Mouse (Mus musculus) layer of hippocampus, adult 9-10 months (tissue): ENCODE results near the gene Lrrfip2.
A peak's percentile ranks its signal among the peaks of the same experiment; 100 is the strongest.

Source experiments
- DNase-seq: peaks from one replicate; pipeline ENCODE4 v3.0.0; 2022; ENCODE audit warnings: low spot score

The Lrrfip2 gene

DNA sequence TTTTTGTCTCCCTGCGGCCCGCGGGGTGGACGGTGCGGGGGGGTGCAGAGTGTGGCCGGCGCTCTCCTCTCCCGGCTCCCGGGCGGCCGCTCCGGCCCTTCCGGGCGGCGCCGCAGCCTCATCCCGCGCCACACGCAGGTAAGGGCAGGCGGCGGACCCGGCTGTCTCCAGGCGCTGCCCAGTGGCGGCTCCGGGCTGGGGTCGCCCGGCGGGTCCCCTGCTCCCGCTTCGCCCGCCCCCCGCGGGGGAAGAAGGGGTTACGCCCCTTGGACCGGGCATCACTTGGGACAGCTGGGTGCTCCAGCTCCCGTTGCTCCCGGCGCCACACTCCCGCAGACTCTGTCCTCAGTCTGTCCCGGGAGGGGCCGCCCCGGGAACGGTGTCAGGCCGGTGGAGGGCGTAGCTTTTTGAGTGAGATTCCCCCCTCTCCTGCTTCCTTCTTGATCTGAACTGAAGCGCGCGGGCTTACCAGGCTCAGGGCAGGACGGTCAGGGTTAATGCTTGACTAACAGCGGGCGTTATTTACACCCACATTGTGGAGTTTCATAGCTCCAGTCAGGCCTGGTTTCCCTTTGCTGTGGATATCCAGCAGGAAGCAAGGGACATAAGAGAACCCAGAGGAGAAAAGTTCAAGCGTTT, 979 bp downstream of the Lrrfip2 start:
- DNase-seq = no peak

DNA sequence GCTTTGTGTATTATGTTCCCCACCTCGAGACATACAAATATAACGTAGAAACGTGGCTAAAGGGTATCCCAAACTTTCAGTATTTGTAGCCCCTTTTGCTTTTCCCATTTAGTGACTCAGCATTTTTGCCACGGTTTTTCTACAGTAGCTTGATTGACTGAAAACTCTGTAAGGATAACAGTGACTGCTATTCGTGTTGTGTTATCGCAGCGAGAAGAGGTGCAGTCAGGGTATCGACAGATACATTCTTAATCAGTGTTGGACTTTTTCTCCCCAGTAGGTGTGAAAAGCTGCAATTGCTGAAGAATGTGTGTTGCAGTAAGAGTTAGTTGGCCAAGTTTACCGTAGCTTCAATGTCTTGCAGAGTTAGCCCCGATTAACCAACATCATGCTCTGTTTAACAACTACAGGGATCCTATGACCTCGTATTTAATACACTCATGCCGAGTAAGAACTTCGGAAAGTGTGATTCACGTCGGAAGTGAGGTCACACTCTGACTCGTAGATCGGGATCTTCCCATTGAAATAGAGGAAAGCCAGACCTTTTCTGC, 1.6 kb downstream of the Lrrfip2 start:
- no peak for DNase-seq

DNA sequence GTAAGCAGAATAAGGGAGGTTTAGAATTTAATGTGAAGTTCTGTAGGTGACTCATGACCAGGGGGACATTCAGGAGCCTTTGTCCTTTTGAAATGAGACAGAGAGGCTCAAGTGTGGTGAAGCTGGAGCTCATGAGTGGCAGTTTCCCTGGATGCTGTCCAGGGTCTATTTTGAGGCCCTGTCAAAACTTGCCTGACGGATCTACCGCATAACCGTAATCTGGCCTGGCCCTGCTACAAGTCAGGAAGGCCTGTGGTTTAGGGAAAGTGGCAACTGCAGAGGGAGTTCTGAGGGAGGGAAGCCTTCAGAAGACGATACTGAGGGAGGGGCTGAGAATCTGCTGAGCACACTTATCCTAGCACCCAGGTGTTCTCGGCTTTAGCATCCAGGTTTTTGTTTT, 5.1 kb downstream of the Lrrfip2 start:
- DNase-seq = no peak

DNA sequence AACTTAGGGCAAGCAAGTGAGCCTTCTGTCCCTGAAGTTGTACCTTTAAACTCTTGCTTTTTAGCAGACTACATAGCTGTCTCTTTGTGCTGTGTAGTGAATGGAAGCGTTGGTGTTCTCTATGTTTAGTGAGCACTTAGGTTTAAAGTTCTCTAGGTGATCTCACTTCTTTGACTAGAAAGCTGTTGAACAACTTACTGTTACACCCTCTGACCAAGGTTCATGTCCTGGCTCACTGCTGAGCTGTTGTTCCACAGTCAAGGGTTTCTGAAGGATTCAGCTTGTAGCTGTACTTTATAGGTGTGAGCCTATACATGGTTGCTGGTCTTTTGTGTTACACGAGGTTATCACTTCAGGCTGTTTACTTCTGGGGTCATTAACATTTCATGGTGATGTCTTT, 5.9 kb downstream of the Lrrfip2 start:
- DNase-seq = no peak

DNA sequence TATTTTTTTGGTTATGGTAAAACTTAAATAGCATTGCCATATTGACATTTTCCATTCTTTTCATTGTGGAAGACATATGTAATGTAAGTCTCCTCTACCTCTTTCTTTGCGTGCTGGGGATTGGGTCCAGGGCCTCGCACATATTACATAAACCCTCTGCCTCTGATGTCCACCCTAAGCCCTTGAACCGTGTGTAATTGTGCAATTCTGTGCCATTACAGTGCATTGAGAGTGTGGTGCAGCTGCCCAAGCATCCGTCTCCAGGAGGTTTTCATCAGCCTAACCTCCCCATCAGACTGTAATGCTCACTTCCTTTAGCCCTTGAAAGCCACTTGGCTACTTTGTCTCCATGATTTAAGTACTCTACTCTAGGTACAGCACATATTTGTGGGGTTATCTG, 7.0 kb downstream of the Lrrfip2 start:
- no peak for DNase-seq

DNA sequence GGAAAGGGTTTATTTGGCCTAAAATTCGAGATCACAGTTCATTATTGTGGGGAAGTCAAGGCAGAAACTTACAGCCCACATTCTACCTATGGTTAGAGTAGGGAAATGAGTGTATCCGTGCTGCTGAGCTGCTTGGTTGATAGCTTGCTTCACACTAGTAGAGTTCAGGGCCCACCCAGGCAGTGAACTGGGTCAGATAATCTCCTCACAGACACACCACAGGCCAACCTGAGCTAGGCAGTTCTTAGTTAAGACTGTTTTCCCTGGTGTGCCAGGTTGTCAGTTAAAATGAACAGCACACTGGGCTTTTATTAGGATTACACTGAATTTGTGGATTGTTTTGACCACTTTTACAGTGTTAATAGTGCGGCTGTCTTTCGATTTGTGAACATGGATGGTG, 9.3 kb downstream of the Lrrfip2 start:
- no peak for DNase-seq

DNA sequence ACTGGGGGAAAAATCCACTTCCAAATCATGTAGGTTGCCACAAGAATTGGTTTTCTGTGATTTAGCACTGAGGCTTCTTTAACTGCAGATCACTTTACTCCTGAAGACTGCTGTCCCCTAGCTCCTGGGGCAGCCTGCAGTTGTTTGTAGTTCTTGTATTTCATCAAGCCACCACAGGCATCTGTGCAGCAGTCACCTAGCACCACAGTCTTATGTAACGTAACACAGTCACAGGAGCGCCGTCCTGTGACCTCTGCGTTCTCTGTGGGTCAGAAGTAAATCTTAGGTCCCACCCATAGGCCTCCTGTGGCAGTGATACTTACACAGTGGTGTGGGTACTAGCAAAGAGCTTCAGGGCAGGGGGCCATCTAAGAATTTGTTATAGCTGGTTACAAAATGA, 10.4 kb downstream of the Lrrfip2 start:
- DNase-seq = no peak

DNA sequence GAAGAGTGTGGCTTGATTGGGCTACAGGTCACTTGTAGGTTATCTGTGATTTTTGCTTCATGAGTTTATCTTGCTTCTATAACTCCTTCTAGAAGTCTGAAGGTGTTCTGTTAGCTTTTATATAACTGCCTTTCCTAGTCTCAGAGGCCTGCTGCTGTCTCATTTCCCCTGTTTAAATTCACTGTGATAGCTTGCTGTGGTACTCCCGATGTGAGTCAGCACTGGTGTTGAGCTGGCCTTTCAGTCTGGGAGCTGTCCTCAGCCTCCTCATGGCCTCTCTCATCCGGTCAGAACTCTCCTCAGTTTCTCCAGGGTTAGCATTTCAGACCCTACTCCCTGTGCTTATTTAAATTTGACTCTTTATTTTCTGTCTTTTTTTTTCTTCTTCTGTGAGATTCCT, 12.7 kb downstream of the Lrrfip2 start:
- DNase-seq = no peak

DNA sequence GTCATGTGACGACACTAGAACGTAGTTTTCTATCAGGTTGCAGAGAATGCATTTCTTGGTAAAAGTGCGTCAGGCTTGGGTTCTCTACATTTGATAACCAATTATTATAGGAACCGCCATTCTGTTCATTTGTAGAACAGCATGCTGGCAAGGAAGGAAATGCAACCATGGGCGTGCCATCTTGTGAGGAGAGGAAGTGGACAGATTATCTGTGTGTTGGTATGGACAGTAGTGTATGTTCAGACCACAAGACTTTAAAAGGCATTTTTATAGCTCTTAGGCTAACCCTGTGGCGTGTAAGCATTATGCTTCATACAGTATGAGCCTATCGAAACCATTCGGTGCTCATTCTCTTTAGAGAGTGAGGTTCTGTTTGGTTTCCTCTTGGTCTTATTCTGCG, 20.8 kb downstream of the Lrrfip2 start:
- DNase-seq = no peak

DNA sequence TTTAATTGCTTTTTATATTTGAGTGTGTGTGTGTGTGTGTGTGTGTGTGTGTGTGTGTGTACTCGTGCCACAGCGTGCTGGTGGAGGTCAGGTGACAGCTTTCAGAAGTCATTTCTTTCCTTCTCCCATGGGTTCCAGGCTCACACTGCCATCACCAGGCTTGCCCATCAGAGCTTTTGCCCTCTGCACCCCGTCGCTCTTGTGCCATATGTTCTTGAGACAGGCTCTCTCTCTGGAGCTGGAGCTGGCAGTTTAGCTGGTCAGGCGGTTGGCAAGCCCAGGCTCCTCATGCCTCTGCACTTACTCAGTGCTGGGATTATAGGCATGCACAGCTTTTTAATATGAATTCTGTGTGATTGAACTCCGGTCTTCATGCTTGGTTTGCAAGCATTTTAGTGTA, 25.3 kb downstream of the Lrrfip2 start:
- no peak for DNase-seq

DNA sequence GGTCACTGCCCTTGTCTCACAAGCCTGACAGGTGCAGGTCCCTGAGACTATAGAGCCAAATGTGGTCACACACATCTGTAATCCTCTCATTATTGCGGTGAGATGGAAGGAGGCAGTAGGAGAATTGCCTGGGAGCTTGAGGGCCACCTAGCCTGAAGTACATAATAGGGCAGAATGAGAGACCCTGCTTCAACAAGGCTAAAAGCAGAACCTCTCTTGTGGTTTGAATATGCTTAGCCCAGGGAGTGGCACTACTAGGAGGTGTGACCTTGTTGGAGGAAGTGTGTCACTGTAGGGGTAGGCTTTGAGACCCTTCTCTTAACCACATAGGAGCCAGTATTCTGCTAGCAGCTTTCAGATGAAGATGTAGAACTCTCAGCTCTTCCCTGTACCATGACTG, 26.0 kb downstream of the Lrrfip2 start:
- DNase-seq = no peak

DNA sequence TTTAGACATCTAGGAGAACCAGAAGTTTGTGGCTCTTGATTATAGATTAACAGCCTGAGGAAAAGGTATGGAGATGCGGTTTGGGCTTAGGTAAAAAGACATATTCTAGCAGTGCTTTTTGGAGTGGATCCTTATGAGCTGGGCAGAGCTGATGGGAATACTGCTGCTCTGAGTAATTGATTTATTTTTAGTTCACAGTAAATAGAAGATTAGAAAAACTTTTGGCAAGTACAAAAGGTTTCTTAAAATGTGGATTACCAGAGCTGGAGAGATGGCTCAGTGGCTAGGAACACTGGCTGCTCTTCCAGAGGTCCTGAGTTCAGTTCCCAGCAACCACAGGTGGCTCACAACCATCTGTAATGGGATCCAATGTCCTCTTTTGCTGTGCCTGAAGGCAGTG, 27.3 kb downstream of the Lrrfip2 start:
- DNase-seq = no peak

DNA sequence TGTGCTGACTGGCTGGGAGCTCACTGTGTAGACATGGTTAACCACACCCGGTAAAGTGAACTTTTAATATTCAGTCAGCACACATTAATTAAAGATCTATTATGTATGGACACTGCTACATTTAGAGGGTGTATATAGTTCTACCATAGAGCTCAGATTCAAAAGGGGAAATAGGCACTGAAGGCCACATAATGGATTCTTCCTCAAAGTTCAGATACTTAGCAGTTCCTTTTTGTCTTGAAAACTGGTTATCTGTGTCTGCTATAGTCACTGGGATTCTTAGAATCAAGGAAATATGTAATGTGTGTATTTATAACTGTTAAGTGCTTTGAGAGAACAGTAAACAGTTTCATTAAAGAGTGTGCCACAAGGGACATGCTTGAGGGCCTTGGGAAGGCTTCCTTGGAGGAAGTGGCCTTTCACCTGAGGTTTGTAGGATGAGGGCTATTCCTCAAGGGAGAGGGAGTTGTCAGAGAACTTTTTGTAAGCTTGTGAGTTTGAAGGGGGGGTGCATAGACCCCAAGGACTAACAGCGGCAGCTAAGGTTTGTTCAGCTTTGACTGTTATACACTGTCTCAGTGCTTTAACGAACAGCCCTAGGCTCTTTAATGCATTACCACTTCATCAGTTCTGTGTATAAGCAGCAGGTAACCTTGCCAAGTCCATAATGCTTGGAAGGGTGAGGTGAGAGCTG, 28.3 kb downstream of the Lrrfip2 start:
- DNase-seq = no peak

DNA sequence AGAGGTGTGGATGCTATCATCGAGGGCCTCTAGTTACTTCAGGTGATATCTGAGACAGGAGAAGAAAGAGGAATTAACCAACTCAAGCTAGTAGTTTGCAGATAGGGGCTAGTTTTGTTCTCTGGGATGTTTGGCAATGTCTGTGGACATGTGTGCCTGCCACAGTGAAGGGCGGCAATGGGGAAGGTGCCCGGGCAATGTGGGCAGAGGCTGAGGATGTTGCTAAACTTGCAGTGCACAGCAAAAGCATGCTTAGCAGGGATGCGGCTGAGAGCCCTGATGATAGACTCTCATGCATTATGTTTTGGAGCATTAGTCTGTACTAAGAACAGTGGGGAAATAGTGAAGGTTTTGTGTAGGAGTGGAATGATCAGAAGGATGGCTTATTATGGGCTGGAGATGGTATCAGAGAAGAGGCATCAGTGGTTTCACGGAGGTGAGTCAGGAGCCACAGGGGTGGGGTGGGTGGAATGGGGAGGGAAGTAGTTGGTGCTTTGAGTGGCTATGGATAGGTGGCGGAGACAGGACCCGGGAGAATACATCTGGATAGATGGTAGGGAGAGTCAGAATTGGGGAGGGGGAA, 28.9 kb downstream of the Lrrfip2 start:
- no peak for DNase-seq

DNA sequence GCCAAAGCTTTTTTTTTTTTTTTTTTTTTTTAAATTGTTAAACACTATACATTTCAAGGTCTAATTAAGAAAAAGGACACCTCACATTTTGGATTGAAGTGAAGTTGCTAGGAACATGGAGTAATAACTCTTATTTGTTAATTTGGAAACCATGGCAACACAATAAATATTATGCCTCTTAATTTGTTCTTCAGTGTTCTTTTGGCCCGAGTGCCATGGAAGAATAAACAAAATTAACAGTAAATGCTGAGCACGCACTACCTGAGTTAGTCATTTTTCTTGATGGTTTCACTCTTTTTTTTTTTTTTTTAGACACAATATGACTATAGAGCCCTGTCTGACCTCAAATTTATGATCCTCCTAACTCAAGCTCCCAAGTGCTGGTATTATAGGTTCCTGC, 30.6 kb downstream of the Lrrfip2 start:
- no peak for DNase-seq

DNA sequence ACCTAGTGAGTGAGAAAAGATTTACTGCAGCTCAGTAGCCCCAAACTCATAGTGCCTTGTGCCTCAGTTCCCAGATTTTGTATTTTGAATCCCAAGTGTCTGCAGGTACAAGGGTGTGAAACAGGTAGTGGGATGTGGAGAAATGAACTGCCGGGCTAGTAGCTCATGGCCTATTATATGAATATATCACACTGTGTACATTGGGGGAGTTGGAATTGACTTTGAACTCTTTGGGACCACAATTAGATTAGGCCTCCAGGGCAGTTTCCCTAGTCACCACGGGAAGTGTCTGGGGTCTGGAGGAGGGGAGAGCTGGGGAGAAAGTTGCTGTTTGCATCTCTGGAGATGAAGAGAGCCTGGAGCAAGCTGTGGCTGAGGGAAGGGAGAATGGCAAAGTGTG, 31.0 kb downstream of the Lrrfip2 start:
- DNase-seq = no peak

DNA sequence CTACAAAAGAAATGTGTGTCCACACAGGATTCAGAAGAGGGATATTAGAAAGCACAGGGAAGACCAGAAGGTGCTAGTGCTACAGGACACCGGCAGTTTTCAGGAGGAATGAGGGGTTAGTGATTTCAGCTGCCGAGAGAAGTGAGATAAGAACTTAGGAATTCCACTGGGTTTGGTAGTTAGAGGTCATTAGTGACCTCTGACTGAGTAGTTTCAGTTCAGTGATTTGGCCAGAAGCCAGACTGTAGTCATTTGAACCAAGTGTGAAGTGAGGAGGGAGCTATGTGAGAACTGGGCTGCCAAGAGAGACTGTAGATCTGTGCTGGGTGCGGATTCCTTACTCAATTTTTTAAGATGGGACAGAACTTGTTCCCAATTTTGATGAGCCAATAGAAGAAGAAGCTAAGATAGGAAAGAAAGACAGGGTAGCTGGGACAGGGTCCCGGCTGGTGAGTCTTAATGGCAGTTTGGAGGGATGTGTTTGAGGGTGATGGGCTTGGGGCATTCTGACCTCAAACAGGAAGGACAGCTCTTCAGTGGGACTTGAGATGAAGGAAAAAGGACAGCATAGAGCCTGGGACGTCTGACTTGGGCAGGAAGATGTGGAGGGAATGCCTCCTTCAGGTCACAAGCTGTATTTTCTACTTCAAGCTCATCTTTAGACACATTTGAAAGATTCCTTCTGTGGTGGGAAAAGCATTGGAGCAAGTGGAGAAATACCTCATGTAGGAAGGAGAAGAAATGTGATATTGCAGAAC, 32.0 kb downstream of the Lrrfip2 start:
- DNase-seq = no peak

DNA sequence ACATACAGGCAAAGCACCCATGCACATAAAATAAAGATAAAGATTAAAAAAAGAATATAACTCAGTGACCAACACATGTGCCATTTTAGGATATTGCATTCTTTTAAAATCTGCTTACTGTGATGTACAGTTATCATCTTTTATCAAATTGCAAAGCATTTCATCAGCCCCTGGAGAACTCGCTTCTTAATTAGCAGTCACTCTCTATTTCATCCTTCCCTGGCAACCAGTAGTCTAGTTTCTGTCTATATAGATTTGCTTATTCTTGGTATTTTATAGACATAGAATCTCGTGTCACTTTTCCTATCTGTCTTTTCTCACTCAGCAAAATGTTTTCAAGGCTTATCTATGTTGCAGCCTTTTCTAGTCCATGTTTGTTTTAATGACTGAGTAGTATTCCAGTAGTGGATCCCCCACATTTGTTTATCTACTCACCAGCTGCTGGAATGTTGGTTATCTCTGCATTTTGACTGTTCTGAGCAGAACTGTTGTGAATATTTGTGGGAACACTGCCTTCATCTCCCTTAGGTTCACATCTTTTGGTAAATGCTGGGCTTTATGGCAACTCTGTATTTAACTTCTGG, 35.0 kb downstream of the Lrrfip2 start:
- no peak for DNase-seq

DNA sequence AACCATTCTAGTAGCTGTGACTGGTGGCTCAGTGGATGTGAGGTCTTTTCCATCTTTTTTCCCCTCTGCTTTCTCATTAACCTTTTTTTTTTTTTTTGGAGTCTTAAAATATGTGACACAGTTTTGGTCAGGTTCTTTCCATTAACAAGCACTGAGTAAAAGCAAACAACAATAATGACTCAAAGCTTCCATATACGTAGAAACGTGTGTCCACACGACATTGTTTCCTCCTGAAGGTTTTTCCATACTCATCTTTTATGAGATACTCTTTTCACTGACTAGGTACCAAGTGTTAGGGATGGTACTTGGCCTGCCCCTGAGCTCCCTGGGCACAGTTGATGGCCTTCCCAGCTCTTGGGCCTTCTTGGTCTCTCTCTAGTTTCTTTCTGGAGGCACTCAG, 35.6 kb downstream of the Lrrfip2 start:
- DNase-seq = no peak

DNA sequence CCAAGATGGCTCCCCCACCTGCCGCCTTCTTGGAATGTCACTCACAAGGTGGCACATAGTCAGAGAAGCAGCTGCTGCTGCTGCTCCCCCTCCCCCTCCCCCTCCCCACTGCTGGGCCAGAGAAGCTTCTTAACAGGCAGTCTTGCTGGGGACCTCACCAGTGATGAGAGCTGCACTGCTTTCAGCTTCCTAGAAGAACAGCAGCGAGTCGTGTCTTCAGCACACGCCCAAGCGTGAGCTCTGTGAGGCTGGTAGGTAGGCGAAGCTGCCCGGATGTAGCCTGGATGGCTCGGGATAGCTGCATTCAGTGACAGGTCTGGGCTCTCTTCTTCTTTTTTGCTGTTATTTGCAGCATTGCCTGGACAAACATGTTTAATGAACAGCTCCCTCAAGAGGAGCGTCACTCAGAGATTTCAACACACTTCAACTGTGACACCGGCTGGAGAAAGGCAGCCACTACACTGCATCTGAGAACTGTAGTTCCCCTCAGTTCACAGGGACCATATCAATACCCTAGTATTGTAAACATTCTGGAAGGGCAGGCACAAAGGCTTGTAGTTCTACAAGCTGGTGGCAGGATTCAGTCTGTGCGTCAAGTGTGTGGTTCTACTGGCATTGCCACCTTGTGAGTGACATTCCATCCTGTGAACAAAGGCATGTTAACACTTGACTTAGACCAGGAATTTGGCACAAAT, 38.5 kb downstream of the Lrrfip2 start:
- no peak for DNase-seq

DNA sequence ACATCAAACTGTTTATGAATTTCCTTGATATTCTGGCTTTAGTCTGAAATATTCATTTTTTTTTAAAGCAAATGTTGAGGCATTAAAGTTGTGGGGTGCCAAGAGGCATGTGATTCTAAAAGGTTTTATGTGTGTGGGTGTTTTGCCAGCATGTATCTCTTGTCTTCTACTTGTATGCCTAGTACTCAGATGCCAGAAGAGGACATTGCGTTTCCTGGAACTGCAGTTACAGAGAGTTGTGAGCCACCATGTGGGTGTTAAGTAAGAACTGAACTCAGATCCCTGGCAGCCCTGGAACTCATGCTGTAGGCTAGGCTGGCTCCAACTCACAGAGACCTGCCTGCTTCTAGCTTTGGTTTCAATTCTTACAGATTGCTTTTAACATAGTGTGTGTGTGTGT, 42.2 kb downstream of the Lrrfip2 start:
- DNase-seq = peak; percentile 27

DNA sequence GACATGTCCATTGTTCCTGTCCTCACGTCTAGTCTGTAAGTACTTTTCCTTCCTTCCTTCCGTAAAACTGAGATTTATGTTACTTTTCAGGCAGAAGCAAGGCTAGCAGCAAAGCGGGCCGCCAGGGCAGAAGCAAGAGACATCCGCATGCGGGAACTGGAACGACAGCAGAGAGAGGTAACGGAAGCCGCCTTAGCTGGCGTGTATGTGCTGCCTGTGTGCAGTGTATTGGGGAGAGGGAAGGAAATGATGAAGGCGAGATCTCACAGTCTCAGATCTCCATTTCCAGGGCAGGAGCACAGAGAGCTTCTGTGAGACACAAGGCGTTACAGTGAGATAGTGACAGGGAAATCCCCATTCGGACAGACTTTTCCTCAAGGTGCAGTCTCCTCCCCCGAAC, 43.8 kb downstream of the Lrrfip2 start:
- DNase-seq = no peak
